Mouse (Mus musculus) intestine, embryonic 16.5 days (tissue): ENCODE results near the gene Pitpnc1. TPM values are rescaled to one million over a fixed set of nuclear protein-coding genes. Genes with fewer than 3 reads are reported as not detected.

ENCODE experiments used
- ATAC-seq: fragments of 200-750 bp; cut with Nextera tagmentation; 2 replicates; pipeline ENCODE4 v1.8.0; 2017; ENCODE audit warnings: moderate TSS enrichment, moderate library complexity
- H3K27ac ChIP-seq: fragments of 300-500 bp; sonication (generic); 2 replicates; pipeline ENCODE4 v1.5.1; 2014; ENCODE audit warnings: mild to moderate bottlenecking, low read length
- H3K27me3 ChIP-seq: fragments of 300-500 bp; sonication (generic); replicated peaks from 2 replicates; pipeline ENCODE4 v1.6.1; 2014; ENCODE audit warnings: low read length, control low read depth, mixed read lengths; ENCODE audit not compliant: control insufficient read depth, insufficient read depth
- H3K36me3 ChIP-seq: fragments of 300-500 bp; sonication (generic); 2 replicates; pipeline ENCODE4 v1.6.1; 2014; ENCODE audit warnings: low read length, control low read depth; ENCODE audit not compliant: control insufficient read depth, insufficient read depth
- H3K4me1 ChIP-seq: fragments of 300-500 bp; sonication (generic); 2 replicates; pipeline ENCODE4 v1.6.1; 2014; ENCODE audit warnings: low read length, control low read depth, mixed read lengths; ENCODE audit not compliant: control insufficient read depth, insufficient read depth
- H3K4me2 ChIP-seq: fragments of 300-500 bp; sonication (generic); 2 replicates; pipeline ENCODE4 v1.6.1; 2014; ENCODE audit warnings: low read depth, low read length, control low read depth
- H3K4me3 ChIP-seq: fragments of 300-500 bp; sonication (generic); 2 replicates; pipeline ENCODE4 v1.5.1; 2014; ENCODE audit warnings: mild to moderate bottlenecking, low read length
- H3K9ac ChIP-seq: fragments of 300-500 bp; sonication (generic); 2 replicates; pipeline ENCODE4 v1.6.1; 2014; ENCODE audit warnings: low read depth, low read length
- H3K9me3 ChIP-seq: fragments of 300-500 bp; sonication (generic); 2 replicates; pipeline ENCODE4 v1.6.1; 2016; ENCODE audit warnings: low read length, control low read depth; ENCODE audit not compliant: control insufficient read depth
- WGBS: fragments of 180-500 bp; shearing (Covaris S2); extraction: QIAGEN DNeasy Blood & Tissue Kit; methylation state at CpG from one replicate; pipeline ENCODE4 v1.1.7; 2014; 5-methylcytosine and 5-hydroxymethylcytosine counted together
- polyA plus RNA-seq: library from polyadenylated mRNA; unstranded; fragments of >200 nt; fragmentation: Nextera tagmentation; extraction: Ambion mirVana; gene quantifications from 2 replicates; pipeline ENCODE4 v1.2.1, GENCODE M21; 2015

Gene Pitpnc1
- polyA plus RNA-seq, 1 experiment from 2014 or later: 10.6 TPM

- Histone ChIP-seq H3K4me1 (peaks cover 5% of the 10 kb centered on the region; the same call in 1 of the 2 replicates), H3K9me3 (no peaks in the 10 kb centered on the region), H3K4me3 (no peak overlapping the region), H3K9ac (no peak overlapping the region), H3K36me3 (no peaks in the 10 kb centered on the region), H3K27ac (no peak overlapping the region), H3K4me2 (no peak overlapping the region), H3K27me3 (no peaks in the 10 kb centered on the region)
- peak; percentile 72 for ATAC-seq
- 30% methylated on average over 6 of the region's 6 CpGs for WGBS
Measured at GRCm38 (mm10) chr11:107275902-107276301, 194.6 kb downstream of the Pitpnc1 start.

GRCm38 (mm10) chr11:107274206-107274605 is 196.3 kb downstream of the Pitpnc1 start:
- H3K4me2 ChIP-seq: no peak overlapping the region
- peaks cover 5% of the 10 kb centered on the region; the same call in 1 of the 2 replicates for H3K4me1 ChIP-seq
- 82% methylated on average over 9 of the region's 9 CpGs for WGBS
- no peaks in the 10 kb centered on the region for H3K36me3 ChIP-seq
- ATAC-seq: no peak
- H3K27ac ChIP-seq: no peak overlapping the region
- no peaks in the 10 kb centered on the region for H3K27me3 ChIP-seq
- H3K9me3 ChIP-seq: no peaks in the 10 kb centered on the region
- no peak overlapping the region for H3K9ac ChIP-seq
- H3K4me3 ChIP-seq: no peak overlapping the region

- Histone ChIP-seq H3K9me3 (no peaks in the 10 kb centered on the region), H3K27me3 (no peaks in the 10 kb centered on the region), H3K4me1 (peaks cover 5% of the 10 kb centered on the region; the same call in 1 of the 2 replicates), H3K9ac (no peak overlapping the region), H3K27ac (no peak overlapping the region), H3K4me3 (no peak overlapping the region), H3K4me2 (no peak overlapping the region), H3K36me3 (no peaks in the 10 kb centered on the region)
- WGBS: 59% methylated on average over 11 of the region's 11 CpGs
- no peak for ATAC-seq
Measured at GRCm38 (mm10) chr11:107272351-107272975, 198.0 kb downstream of the Pitpnc1 start.

- H3K36me3 ChIP-seq: no peaks in the 10 kb centered on the region
- ATAC-seq: no peak
Measured at GRCm38 (mm10) chr11:107270564-107270963, 199.9 kb downstream of the Pitpnc1 start.

GRCm38 (mm10) chr11:107267522-107267921 is 203.0 kb downstream of the Pitpnc1 start:
- H3K9me3 ChIP-seq: no peaks in the 10 kb centered on the region
- no peak for ATAC-seq
- H3K4me1 ChIP-seq: peaks cover 3% of the 10 kb centered on the region; the same call in 1 of the 2 replicates
- no peaks in the 10 kb centered on the region for H3K27me3 ChIP-seq
- 96% methylated on average over 3 of the region's 3 CpGs for WGBS
- H3K4me2 ChIP-seq: no peak overlapping the region
- no peak overlapping the region for H3K9ac ChIP-seq
- H3K4me3 ChIP-seq: no peak overlapping the region
- no peak overlapping the region for H3K27ac ChIP-seq
- no peaks in the 10 kb centered on the region for H3K36me3 ChIP-seq

More at GRCm38 (mm10) chr11:107270564-107270963, 199.9 kb downstream of the Pitpnc1 start:
- peaks cover 5% of the 10 kb centered on the region; the same call in 1 of the 2 replicates for H3K4me1 ChIP-seq
- H3K4me2 ChIP-seq: no peak overlapping the region
- H3K27me3 ChIP-seq: no peaks in the 10 kb centered on the region
- H3K9me3 ChIP-seq: no peaks in the 10 kb centered on the region
- H3K9ac ChIP-seq: no peak overlapping the region
- 66% methylated on average over 9 of the region's 9 CpGs for WGBS
- no peak overlapping the region for H3K4me3 ChIP-seq
- no peak overlapping the region for H3K27ac ChIP-seq

- H3K9me3 ChIP-seq: no peaks in the 10 kb centered on the region
- no peak overlapping the region for H3K4me2 ChIP-seq
- H3K9ac ChIP-seq: no peak overlapping the region
- no peak overlapping the region for H3K27ac ChIP-seq
- H3K36me3 ChIP-seq: no peaks in the 10 kb centered on the region
- 0 out of 2 replicates have a peak, but pooled peaks cover 2% of the 10 kb centered on the region for H3K4me1 ChIP-seq
- no peaks in the 10 kb centered on the region for H3K27me3 ChIP-seq
- ATAC-seq: no peak
- no peak overlapping the region for H3K4me3 ChIP-seq
- 88% methylated on average over 4 of the region's 4 CpGs for WGBS
Measured at GRCm38 (mm10) chr11:107265861-107266260, 204.6 kb downstream of the Pitpnc1 start.

- Histone ChIP-seq H3K4me1 (0 out of 2 replicates have a peak, but pooled peaks cover 2% of the 10 kb centered on the region), H3K36me3 (no peaks in the 10 kb centered on the region), H3K27ac (no peak overlapping the region), H3K9me3 (no peaks in the 10 kb centered on the region), H3K4me2 (no peak overlapping the region), H3K27me3 (no peaks in the 10 kb centered on the region), H3K4me3 (no peak overlapping the region), H3K9ac (no peak overlapping the region)
- ATAC-seq: no peak
- WGBS: 68% methylated on average over 20 of the region's 20 CpGs
Measured at GRCm38 (mm10) chr11:107264889-107265615, 205.4 kb downstream of the Pitpnc1 start.

- 77% methylated on average over 9 of the region's 9 CpGs for WGBS
Measured at GRCm38 (mm10) chr11:107263838-107264237, 206.7 kb downstream of the Pitpnc1 start.

GRCm38 (mm10) chr11:107259428-107259827 is 211.1 kb downstream of the Pitpnc1 start:
- Histone ChIP-seq H3K9me3 (no peaks in the 10 kb centered on the region), H3K4me2 (no peak overlapping the region), H3K4me3 (no peak overlapping the region), H3K9ac (no peak overlapping the region), H3K27me3 (no peaks in the 10 kb centered on the region), H3K27ac (no peak overlapping the region), H3K4me1 (0 out of 2 replicates have a peak, but pooled peaks cover under 1% of the 10 kb centered on the region), H3K36me3 (no peaks in the 10 kb centered on the region)
- WGBS: 82% methylated on average over 7 of the region's 7 CpGs
- no peak for ATAC-seq

More at GRCm38 (mm10) chr11:107263838-107264237, 206.7 kb downstream of the Pitpnc1 start:
- Histone ChIP-seq H3K36me3 (no peaks in the 10 kb centered on the region), H3K4me3 (no peak overlapping the region), H3K9ac (no peak overlapping the region), H3K27ac (no peak overlapping the region), H3K27me3 (no peaks in the 10 kb centered on the region), H3K4me2 (no peak overlapping the region), H3K4me1 (0 out of 2 replicates have a peak, but pooled peaks cover 2% of the 10 kb centered on the region), H3K9me3 (no peaks in the 10 kb centered on the region)
- ATAC-seq: no peak
